Mouse (Mus musculus) embryonic fibroblast, embryonic 13.5 days (primary cell): ENCODE measurements around the gene Ovol1.

ENCODE experiments used
- CTCF ChIP-seq: IDR thresholded peaks from 2 replicates; pipeline ENCODE4 v1.5.1; 2011; ENCODE audit warnings: mild to moderate bottlenecking, control low read depth, low read length, moderate library complexity, borderline replicate concordance; ENCODE audit not compliant: insufficient read depth
- POLR2A ChIP-seq: IDR thresholded peaks from 2 replicates; pipeline ENCODE4 v1.6.1; 2011; ENCODE audit warnings: low read depth, mild to moderate bottlenecking, control low read depth, low read length, moderate library complexity

- TF ChIP-seq CTCF (no peak), POLR2A (no peak)
Observed at GRCm38 (mm10) chr19:5503687-5504086, 56.8 kb downstream of the Ovol1 start, which contains the start of gene 1700020D05Rik.
